Mouse (Mus musculus) frontal cortex, adult (tissue): ENCODE measurements around the gene Fads1.

ENCODE experiments used
- ATAC-seq: cut with Nextera tagmentation; 2 replicates; pipeline ENCODE4 v1.9.2; 2017; ENCODE audit warnings: mild to moderate bottlenecking, moderate library complexity, mixed read lengths; ENCODE audit not compliant: low TSS enrichment

Fads1 gene

DNA sequence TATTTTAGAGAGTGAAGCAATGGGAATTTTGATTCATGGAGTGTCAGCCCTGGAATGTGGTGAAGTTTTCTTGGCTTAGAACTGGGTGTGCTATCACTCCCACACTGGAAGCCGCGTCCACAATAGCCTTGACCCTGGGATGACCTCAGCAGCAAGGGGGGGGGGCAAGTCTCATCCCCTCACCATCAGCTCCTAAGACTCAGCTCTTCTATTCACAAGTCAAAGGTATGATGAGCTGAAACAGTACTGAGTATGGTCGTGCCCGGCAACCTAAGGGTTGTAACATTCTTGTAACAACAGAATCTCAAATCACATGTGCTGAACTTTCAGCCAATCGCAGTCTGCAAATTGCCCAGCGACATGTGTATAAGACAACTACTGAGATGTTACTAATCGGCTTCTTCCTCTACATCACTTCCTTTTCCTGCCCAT is 5.7 kb upstream of the Fads1 start:
- ATAC-seq, result no peak

- ATAC-seq, result no peak
Observed at GRCm38 (mm10) chr19:10181225-10181624, 1.5 kb upstream of the Fads1 start.

GRCm38 (mm10) chr19:10182142-10182541 is 546 bp upstream of the Fads1 start:
- no peak for ATAC-seq

- peak; percentile 80 for ATAC-seq
Observed at GRCm38 (mm10) chr19:10183299-10183983, 753 bp downstream of the Fads1 start.

- ATAC-seq, result 0 out of 2 replicates have a peak, but pooled peaks have one; percentile 5
Observed at GRCm38 (mm10) chr19:10184096-10184495, 1.4 kb downstream of the Fads1 start.

DNA sequence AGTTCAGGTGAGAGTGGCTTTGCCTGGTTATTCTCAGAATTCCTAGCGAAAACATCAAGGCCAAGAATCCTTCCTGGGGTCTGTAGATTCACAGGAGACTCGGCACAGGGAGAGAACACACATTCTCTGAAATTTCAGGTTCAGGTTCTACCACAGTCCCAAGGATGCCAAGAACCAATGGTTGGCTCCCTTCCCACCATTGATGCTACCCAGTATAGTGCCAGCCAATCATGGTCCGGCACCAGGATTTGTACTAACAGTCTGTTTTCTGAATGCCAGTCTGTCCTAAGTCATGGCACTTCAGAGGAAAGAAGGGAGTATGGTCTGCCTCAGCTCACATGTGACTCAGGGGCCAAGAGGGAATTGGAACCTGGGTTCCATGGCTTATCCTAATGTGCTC is 3.2 kb downstream of the Fads1 start:
- no peak for ATAC-seq

DNA sequence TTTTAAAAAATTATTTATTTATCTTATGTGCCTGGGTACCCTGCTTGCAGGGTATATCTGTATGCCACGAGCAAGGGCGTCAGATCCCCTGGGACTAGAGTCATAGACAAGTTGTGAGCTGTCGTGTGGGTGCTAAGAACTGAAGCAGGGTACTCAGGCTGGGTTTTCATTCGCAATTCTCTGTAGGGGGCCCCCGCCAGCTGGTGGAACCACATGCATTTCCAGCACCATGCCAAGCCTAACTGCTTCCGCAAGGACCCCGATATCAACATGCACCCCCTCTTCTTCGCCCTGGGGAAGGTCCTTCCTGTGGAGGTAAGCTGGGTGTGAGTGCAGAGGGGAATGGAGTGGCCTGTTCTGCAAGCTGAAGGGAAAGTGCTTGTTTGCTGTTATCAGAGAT is 3.9 kb downstream of the Fads1 start:
- ATAC-seq, result no peak

DNA sequence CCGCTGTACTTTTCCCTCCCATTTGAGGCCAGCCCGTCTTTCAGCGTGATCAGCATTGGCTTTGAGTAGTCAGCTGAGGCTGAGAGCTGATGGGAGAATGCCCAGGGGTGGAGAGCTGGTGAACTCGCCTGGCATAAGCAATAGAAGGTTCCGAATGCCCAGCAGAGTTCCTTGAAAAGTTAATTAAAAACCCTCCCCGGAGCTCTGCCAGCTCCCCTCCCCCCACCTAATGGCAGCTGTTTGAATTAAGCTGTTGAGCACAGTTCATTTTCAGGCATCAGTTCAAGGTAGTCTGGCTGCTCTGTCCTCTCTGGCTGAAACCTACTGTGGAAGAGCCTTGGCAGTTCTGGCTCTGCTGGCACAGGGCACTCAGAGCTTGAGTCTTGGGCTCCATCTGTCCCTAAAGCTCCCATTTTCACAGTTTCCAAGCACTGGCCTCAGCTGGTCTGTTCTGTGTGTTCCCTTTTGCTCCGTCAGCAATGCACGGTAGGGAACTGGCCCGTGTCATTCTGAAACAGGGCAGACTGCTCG is 5.7 kb downstream of the Fads1 start:
- ATAC-seq, result peak; percentile 38; the same call in 1 of the 2 replicates

DNA sequence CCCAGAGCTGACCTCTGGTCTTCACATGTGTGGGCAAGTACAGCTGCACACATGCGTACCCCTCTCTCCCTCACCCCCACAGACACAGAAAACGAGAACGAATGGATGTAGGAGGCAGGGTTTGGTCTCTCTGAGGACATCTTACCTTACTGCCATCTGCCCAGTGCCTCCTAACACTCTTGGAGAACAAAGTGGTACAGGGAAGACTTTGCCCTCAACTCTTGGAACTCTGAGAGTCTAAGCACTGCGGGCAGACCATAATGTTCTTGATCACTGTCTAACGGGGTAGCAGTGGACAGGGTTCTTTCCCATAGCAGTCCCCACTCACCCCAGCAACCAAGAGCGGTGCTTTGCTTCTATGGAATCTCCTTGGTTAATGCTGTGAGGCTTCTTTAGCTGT is 6.3 kb downstream of the Fads1 start:
- ATAC-seq, result no peak

DNA sequence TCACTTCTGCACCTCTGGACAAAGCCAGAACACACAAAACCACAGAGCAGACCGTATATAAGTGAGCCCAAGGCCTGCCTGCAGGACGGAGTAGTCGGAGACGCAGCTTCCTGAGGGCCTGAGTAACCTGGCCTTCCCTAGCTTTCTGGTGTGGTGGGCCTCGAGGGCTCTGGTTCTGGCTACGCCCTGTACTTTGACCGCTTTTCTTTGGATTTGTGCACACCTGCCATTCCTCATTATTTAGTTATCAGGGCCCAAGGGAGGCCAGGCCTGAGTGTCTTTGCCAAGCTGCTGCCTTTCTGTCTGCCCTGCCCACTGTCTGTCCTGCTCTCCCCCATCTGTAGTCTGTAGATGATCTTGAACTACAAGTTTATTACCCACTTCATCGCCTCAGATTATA is 7.3 kb downstream of the Fads1 start:
- ATAC-seq, result no peak

- ATAC-seq, result peak; percentile 28; the same call in 1 of the 2 replicates
Observed at GRCm38 (mm10) chr19:10190796-10191195, 8.1 kb downstream of the Fads1 start.

DNA sequence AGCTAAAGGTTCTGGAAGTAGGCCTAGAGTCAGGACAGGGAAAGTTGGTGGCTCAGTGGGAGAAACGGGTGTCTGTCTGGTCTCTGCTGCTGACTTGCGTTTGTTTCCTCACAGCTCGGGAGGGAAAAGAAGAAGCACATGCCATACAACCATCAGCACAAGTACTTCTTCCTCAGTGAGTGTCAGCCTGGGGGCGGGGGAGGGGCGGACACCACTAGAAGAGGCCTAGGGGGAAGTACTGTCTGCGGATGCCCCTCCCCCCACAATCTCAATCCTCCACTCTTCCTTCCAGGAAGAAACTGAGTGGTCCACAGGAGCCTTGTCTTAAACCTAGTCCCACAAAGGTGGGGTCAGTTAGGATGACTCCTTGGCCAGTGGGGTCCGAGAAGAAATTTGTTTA is 8.6 kb downstream of the Fads1 start:
- ATAC-seq, result no peak

- ATAC-seq, result no peak
Observed at GRCm38 (mm10) chr19:10194337-10194736, 11.6 kb downstream of the Fads1 start.

DNA sequence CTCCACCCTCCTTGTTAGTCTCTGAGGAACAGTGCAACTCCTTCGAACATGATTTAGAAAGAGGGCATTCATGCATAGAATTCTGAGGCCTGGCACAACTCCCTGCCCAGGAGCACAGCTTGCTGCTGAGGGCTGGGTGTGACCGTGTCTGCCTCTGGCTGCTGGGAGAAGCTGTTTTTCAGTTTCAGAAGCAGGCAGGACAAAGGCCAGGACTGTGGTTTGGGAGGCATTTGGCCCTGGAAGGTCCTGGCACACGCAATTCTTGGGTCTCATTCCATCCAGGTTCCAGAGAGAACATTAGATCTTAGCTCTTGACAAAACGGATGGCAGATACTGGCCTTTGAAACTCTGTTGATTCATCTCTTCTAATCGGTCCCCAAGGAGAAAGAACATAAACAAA is 12.6 kb downstream of the Fads1 start:
- no peak for ATAC-seq

DNA sequence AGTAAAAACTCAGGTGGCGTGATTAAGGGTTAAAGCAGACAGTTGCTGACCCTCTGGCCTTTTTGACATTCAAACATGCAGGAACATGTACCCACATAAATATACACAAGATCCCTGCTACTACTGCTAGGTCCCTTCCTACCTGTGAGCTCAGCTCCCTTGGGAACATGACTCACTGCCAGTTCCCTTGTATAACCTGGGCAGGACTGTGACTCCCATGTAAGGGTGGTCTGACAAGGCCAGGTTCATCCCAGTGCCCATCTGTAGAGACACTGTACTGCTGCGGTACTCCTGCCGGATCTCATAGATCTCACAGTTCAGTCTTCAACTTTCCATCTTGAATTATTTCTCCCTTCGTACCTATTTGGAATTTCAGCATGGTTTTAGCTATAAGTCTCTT is 14.4 kb downstream of the Fads1 start:
- no peak for ATAC-seq

GRCm38 (mm10) chr19:10198286-10198685 is 15.6 kb downstream of the Fads1 start:
- ATAC-seq, result no peak

GRCm38 (mm10) chr19:10198723-10199122 is 16.0 kb downstream of the Fads1 start:
- peak; percentile 66 for ATAC-seq

DNA sequence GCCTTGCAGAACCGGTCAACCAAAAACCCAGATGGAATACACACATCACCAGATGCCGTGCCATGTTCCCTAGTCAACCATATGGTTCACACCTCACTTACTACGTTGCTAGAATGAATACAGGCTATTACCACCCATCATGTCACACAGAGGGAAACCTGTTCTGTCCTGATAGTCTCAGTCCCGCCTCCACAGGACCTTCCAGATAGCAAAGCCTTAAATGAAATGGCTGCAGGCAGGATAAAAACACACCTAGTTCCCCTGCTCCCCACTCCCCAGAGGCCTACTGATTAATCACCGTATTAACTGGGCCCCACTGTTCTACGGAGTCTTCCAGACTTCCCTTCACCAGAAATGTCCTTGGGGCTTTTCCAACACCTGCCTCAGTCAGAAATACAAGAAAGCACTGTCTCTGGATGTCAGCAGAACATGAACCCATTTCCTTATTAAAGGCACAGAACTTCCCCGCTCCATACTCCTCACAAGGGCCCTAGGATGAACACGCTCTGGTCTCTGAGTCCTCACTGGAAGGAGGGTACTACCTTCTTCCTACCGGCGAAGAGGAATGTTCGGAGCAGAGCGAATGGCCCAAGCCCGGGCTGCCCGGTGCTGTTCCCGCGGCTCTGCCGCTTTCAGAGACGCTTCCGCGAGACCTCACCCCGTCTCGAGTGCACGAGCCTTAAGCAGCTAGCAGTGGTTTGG is 20.6 kb downstream of the Fads1 start:
- ATAC-seq, result no peak; the same call in 1 of the 2 replicates

- ATAC-seq, result peak; percentile 94
Observed at GRCm38 (mm10) chr19:10203848-10204615, 21.3 kb downstream of the Fads1 start, which contains the start of the genes Tmem258 and Fen1. TSS of gene Tmem258 (plus strand) at chr19:10204014. TSS of gene Fen1 (minus strand) at chr19:10204169.

DNA sequence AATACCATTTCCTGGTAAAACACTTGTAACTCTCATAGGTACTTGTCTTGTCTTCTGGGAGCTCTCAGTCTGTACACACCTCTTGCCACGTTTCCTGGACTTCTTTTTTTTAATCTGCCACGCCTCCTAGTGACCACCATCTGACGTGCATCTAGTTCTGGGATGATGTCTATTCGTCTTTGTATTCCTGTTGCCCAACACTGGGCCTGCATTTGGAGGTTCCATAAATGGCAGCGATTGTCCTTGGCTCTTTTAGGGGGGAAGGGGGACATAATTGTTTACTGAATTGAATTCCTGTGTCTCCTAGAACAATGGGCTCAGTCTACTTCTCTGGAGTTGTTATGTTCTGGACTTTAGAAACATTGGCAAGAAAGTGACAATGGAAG is 21.9 kb downstream of the Fads1 start:
- ATAC-seq, result peak; percentile 32; the same call in 1 of the 2 replicates

DNA sequence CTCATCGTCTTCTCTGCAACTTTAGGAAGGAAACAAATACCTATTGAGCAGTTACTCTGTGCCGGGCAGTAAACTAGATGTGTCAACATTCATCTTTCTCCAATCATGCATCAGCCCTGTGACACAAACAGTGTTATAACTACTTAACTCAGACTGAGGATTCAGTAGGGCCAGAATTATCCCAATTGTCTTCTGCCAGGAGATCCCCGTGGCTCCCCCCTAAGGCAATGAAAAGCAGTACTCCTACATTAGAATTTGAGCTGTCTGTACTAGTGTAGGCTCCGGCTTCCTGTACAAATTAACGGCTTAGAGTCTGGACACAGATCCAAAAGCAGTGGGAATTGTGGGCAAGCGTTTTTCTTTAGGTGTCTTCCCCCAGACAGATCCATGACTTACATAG is 22.4 kb downstream of the Fads1 start:
- no peak for ATAC-seq

DNA sequence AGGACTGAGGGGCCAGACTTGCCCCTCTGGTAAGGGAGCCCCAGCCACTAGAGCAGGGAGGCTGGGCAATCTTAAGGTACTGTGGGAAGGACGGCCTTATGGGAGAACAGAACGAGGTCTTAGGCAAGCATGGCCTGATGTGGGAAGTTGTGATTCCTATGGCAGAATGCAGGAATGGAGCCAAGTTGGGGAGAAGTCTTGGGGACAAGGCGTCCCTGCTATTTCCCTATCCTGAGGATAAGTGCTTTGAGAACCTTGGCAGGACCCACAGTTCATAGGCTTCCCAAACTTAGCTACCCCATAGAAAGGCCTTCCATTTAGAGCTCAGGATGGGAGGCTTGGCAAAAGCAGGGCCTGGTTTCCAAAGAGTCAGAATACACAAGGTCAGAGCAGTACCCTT is 26.2 kb downstream of the Fads1 start:
- no peak for ATAC-seq
